Mouse (Mus musculus): Measurements from ENCODE around the gene Mmaa. TPM values are rescaled to one million over a fixed set of nuclear protein-coding genes. Genes with fewer than 3 reads are reported as not detected.

The Mmaa gene
- polyA plus RNA-seq, 1 experiment from 2014 or later = 5.9 TPM

DNA sequence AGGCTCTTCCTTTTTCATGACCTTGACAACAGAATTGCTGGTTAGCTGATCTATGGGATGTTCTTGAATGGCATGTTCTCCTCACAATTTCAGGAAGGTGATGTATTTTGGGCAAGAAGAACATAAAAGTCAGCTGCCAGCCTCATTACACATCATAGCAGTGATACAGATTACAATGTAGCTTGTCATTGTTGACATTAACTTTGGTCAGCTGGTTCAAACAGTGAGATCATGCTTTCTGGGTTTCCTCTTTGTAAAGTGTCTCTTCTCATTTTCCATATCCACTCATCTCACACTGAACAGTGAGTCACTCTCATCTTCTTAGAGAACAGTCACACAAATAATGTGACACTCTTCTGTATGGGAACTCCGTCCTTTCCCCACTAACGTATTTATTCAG, 51.3 kb downstream of the Mmaa start:
- no peak overlapping the region for H3K4me2 ChIP-seq
- 73% methylated on average over 2 of the region's 2 CpGs for whole genome bisulfite sequencing (ENCODE audit: insufficient replicate concordance)
- no peak overlapping the region for H3K9ac ChIP-seq
- H3K27ac ChIP-seq = no peak overlapping the region
- no peaks in the 10 kb centered on the region for H3K4me1 ChIP-seq
- no peaks in the 10 kb centered on the region for H3K27me3 ChIP-seq (replicated peaks)
- no peak for ATAC-seq
- H3K36me3 ChIP-seq = no peaks in the 10 kb centered on the region
- no peak overlapping the region for H3K4me3 ChIP-seq
- no peaks in the 10 kb centered on the region for H3K9me3 ChIP-seq (replicated peaks)

DNA sequence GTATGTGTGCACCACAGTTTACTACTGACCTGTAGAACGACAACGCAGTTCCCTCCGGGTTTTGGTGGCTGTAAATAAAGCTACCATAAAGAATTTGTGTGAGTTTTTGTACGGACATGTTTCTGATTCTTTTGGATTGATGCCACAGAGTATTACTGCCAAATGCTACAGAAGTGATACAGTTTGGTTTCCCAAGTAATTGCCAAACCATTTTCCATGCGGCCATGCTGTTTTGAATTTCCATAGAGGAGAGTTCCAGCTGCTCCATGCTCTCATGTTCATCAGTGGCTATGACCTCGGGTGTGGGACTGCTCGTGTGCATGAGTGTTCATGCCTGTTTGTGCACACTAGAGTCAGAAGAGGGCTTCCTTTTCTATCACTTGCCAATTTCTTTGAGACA, 54.7 kb downstream of the Mmaa start:
- no peak overlapping the region for H3K4me2 ChIP-seq
- H3K4me1 ChIP-seq = no peaks in the 10 kb centered on the region
- H3K36me3 ChIP-seq = no peaks in the 10 kb centered on the region
- no peak overlapping the region for H3K9ac ChIP-seq
- no peak for ATAC-seq
- H3K9me3 ChIP-seq (replicated peaks) = no peaks in the 10 kb centered on the region
- H3K27me3 ChIP-seq (replicated peaks) = no peaks in the 10 kb centered on the region
- WGBS (ENCODE audit: insufficient replicate concordance) = 66% methylated on average over 7 of the region's 7 CpGs
- H3K27ac ChIP-seq = no peak overlapping the region
- no peak overlapping the region for H3K4me3 ChIP-seq

GRCm38 (mm10) chr8:79239320-79239719, 55.4 kb downstream of the Mmaa start:
- Histone ChIP-seq H3K9me3 (replicated peaks) (no peaks in the 10 kb centered on the region), H3K4me3 (no peak overlapping the region), H3K27me3 (replicated peaks) (no peaks in the 10 kb centered on the region), H3K9ac (no peak overlapping the region), H3K4me1 (no peaks in the 10 kb centered on the region), H3K36me3 (no peaks in the 10 kb centered on the region), H3K27ac (no peak overlapping the region), H3K4me2 (no peak overlapping the region)
- no peak for ATAC-seq
- 32% methylated on average over 3 of the region's 3 CpGs for WGBS (ENCODE audit: insufficient replicate concordance)

GRCm38 (mm10) chr8:79229266-79229888, 65.4 kb downstream of the Mmaa start:
- H3K4me1 ChIP-seq = no peaks in the 10 kb centered on the region
- no peak overlapping the region for H3K4me3 ChIP-seq
- no peak overlapping the region for H3K9ac ChIP-seq
- H3K27ac ChIP-seq = no peak overlapping the region
- no peaks in the 10 kb centered on the region for H3K27me3 ChIP-seq (replicated peaks)
- no peak for ATAC-seq
- 76% methylated on average over 8 of the region's 8 CpGs for WGBS (ENCODE audit: insufficient replicate concordance)
- no peaks in the 10 kb centered on the region for H3K9me3 ChIP-seq (replicated peaks)
- H3K36me3 ChIP-seq = no peaks in the 10 kb centered on the region
- no peak overlapping the region for H3K4me2 ChIP-seq

DNA sequence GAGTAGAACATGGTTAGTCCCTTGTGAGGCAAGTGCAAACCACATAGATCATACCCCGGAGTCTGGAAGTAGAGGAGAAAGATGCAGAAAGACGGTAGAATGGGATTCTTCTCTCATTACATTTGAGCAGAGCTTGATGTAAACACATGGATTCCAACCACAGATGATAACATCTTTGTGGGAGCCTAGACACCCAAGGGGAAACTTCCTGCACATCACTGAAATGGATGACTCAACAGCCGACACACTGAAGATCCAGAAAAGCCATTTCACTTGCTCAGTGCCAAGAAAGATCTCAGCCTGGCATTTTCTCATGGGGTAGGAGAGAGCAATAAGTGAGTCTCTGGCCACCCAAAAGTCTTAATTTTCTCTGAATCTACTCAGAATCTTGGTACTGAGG, 66.8 kb downstream of the Mmaa start:
- Histone ChIP-seq H3K27ac (no peak overlapping the region), H3K4me3 (no peak overlapping the region), H3K27me3 (replicated peaks) (no peaks in the 10 kb centered on the region), H3K4me2 (no peak overlapping the region), H3K9ac (no peak overlapping the region), H3K9me3 (replicated peaks) (no peaks in the 10 kb centered on the region), H3K4me1 (no peaks in the 10 kb centered on the region), H3K36me3 (no peaks in the 10 kb centered on the region)
- ATAC-seq = no peak
- 53% methylated on average over 3 of the region's 3 CpGs for WGBS (ENCODE audit: insufficient replicate concordance)

- Histone ChIP-seq H3K27ac (no peak overlapping the region), H3K4me2 (no peak overlapping the region), H3K9me3 (replicated peaks) (no peaks in the 10 kb centered on the region), H3K36me3 (no peaks in the 10 kb centered on the region), H3K4me1 (no peaks in the 10 kb centered on the region), H3K9ac (no peak overlapping the region), H3K4me3 (no peak overlapping the region), H3K27me3 (replicated peaks) (no peaks in the 10 kb centered on the region)
- 59% methylated on average over 4 of the region's 4 CpGs for WGBS (ENCODE audit: insufficient replicate concordance)
- ATAC-seq = no peak
These were observed 67.5 kb downstream of the Mmaa start for GRCm38 (mm10) chr8:79227194-79227593.

GRCm38 (mm10) chr8:79226046-79226445, 68.7 kb downstream of the Mmaa start:
- Histone ChIP-seq H3K9me3 (replicated peaks) (no peaks in the 10 kb centered on the region), H3K4me2 (no peak overlapping the region), H3K27ac (no peak overlapping the region), H3K36me3 (no peaks in the 10 kb centered on the region), H3K4me3 (no peak overlapping the region), H3K9ac (no peak overlapping the region), H3K4me1 (no peaks in the 10 kb centered on the region), H3K27me3 (replicated peaks) (no peaks in the 10 kb centered on the region)
- ATAC-seq = no peak
- WGBS (ENCODE audit: insufficient replicate concordance) = 48% methylated on average over 3 of the region's 3 CpGs

DNA sequence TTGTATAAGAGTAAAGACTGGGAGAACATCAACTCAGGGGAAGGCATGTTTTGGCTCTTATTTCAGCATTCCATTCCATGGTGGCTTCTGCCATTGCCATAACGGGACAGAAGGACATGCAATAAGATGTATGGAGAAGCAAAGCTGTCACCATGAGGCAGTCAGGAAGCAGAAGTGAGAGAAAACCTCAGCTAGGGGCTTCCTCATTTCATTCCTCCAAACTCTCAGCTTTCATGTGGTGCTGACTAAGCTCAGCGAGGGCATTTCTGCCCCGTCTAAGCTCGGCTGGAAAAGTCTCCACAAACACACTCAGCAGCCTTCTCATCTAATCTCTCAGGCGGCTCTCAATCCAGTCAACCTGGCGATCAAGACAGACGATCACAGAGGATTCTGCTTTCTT, 69.2 kb downstream of the Mmaa start:
- no peaks in the 10 kb centered on the region for H3K27me3 ChIP-seq (replicated peaks)
- H3K9me3 ChIP-seq (replicated peaks) = no peaks in the 10 kb centered on the region
- H3K9ac ChIP-seq = no peak overlapping the region
- no peak for ATAC-seq
- no peak overlapping the region for H3K27ac ChIP-seq
- no peak overlapping the region for H3K4me3 ChIP-seq
- WGBS (ENCODE audit: insufficient replicate concordance) = 29% methylated on average over 7 of the region's 7 CpGs
- H3K4me1 ChIP-seq = no peaks in the 10 kb centered on the region
- H3K36me3 ChIP-seq = no peaks in the 10 kb centered on the region
- H3K4me2 ChIP-seq = no peak overlapping the region

DNA sequence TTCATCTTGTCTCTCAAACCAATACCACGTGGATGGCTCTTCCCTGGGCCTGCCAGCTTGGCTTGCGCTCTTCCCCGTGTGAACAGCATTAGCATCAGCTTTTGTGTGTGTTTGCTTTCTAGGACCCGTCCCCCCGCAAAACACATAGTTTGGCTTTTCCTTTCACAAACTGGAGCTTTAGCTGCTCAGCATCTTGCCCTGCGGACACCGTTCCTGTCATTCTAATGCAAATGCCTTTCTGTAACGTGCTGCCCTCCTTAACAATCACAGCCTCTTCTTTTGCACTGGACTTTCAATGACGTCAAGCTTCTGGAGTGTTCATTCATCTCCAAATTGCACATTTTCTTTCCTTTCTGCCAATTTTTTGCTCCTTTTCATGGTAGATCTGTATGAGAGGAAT, 70.4 kb downstream of the Mmaa start:
- no peaks in the 10 kb centered on the region for H3K4me1 ChIP-seq

DNA sequence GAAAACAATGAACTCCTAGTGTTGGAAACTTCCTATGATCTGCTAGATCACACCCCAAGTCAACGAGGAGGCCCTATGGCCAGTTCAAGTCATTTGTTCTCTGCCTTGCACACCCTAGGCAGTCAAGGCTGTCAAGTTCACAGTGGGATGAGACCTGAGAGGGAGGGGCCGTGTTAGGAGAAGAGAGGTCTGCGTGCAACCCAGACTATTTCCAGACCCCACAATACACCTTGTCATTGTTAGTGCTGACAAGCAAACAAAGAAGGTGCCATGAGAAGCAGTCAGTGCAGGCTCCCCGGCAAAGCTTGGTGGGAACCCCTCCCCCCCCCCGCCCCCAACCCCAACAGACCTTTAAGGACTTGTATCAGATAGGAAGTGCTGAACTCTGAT, 72.0 kb downstream of the Mmaa start:
- Histone ChIP-seq H3K36me3 (no peaks in the 10 kb centered on the region), H3K27ac (no peak overlapping the region), H3K4me1 (no peaks in the 10 kb centered on the region), H3K4me2 (no peak overlapping the region), H3K27me3 (replicated peaks) (no peaks in the 10 kb centered on the region), H3K9me3 (replicated peaks) (no peaks in the 10 kb centered on the region), H3K4me3 (no peak overlapping the region), H3K9ac (no peak overlapping the region)
- ATAC-seq = no peak
- WGBS (ENCODE audit: insufficient replicate concordance) = 60% methylated on average over 5 of the region's 5 CpGs

More for the DNA sequence above, 70.4 kb downstream of the Mmaa start:
- Histone ChIP-seq H3K9ac (no peak overlapping the region), H3K36me3 (no peaks in the 10 kb centered on the region), H3K4me3 (no peak overlapping the region), H3K27ac (no peak overlapping the region), H3K9me3 (replicated peaks) (no peaks in the 10 kb centered on the region), H3K4me2 (no peak overlapping the region), H3K27me3 (replicated peaks) (no peaks in the 10 kb centered on the region)
- WGBS (ENCODE audit: insufficient replicate concordance) = 81% methylated on average over 9 of the region's 9 CpGs
- no peak for ATAC-seq

DNA sequence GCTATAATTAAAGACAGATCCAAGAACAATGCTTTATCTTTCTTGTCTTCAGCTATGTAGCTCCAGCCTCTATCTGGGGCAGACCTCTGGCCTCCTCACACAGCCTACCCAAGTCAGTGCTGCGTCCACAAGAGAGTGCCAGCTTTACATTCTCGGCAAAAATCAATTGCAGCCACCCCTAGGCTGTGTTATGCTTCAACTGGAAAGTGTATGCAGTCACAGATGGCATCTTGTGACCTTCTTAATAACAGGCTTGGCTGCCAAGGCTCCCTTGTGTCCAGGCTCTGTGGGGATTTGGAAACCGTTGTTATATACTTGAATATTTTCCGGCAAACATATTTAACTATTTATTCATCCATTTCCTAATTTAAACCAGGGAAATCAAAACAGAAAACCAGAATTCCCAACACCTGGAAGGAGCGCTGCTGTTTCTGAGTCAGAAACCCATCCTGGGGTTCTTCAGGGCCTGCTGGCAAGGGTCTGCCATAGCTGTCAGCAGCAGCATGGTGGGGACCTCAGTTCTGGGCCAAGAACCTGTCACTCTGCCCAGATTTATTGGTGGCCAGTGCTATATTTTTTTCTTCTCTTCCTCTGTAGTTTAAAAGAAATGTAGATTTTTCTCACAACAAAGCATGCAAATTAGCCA, 72.5 kb downstream of the Mmaa start:
- Histone ChIP-seq H3K4me3 (no peak overlapping the region), H3K36me3 (no peaks in the 10 kb centered on the region), H3K4me1 (no peaks in the 10 kb centered on the region), H3K9ac (no peak overlapping the region), H3K9me3 (replicated peaks) (no peaks in the 10 kb centered on the region), H3K27ac (no peak overlapping the region), H3K4me2 (no peak overlapping the region), H3K27me3 (replicated peaks) (no peaks in the 10 kb centered on the region)
- 75% methylated on average over 5 of the region's 5 CpGs for WGBS (ENCODE audit: insufficient replicate concordance)
- no peak for ATAC-seq

All from liver, embryonic 12.5 days (tissue).